Mouse (Mus musculus) CH12.LX (cell line): Measurements from ENCODE around the gene Lefty2. TPM values are rescaled to one million over a fixed set of nuclear protein-coding genes. Genes with fewer than 3 reads are reported as not detected.
"Not testable (repeated sequence)": the region's sequence is repeated elsewhere in the genome, so short reads cannot be mapped to it uniquely, and the experiment has no call there.

Experiments
- DNase-seq: peaks from one replicate; pipeline ENCODE4 v3.0.0-alpha.2; 2013; ENCODE audit errors: extremely low read depth
- H3K27ac ChIP-seq: 2 replicates; pipeline ENCODE4 v1.5.1; 2012; ENCODE audit warnings: low read depth, mild to moderate bottlenecking, control low read depth, moderate library complexity; ENCODE audit not compliant: insufficient read depth
- H3K27me3 ChIP-seq: replicated peaks from 2 replicates; pipeline ENCODE3; 2012; ENCODE audit warnings: inconsistent platforms
- H3K36me3 ChIP-seq, 2 experiments: replicated peaks in 1 of 2; 2 replicates each; pipeline versions ENCODE3 to v1.6.1; 2012; ENCODE audit warnings: inconsistent platforms in 1 of 2, low read length in 1 of 2, mild to moderate bottlenecking in 1 of 2, mixed read lengths in 1 of 2, moderate library complexity in 1 of 2; ENCODE audit not compliant: control insufficient read depth in 1 of 2, insufficient read depth in 1 of 2
- H3K4me1 ChIP-seq, 2 experiments: 2 replicates each; pipeline ENCODE4 v1.6.1; 2012; ENCODE audit warnings: inconsistent platforms in 1 of 2, moderate library complexity in 1 of 2; ENCODE audit not compliant: insufficient read depth in 2 of 2, control insufficient read depth in 1 of 2
- H3K4me2 ChIP-seq: 2 replicates; pipeline ENCODE4 v1.6.1; 2012; ENCODE audit warnings: low read depth, mild to moderate bottlenecking, control low read depth; ENCODE audit not compliant: poor library complexity, insufficient read depth, severe bottlenecking
- H3K4me3 ChIP-seq, 3 experiments: fragments of 150-350 bp in 1 of 3; sonication (generic) in 1 of 3; replicated peaks in 1 of 3; 2 replicates each; pipeline versions ENCODE3 to v1.5.1; 2011 to 2012; ENCODE audit warnings: low read depth in 2 of 3, low read length in 2 of 3, mild to moderate bottlenecking in 2 of 3, moderate library complexity in 2 of 3, control low read depth in 1 of 3, improper control_type of control experiment in 1 of 3, inconsistent platforms in 1 of 3, mixed read lengths in 1 of 3; ENCODE audit not compliant: poor library complexity in 1 of 3
- H3K79me2 ChIP-seq: replicated peaks from 2 replicates; pipeline ENCODE4 v1.6.1; 2012; ENCODE audit warnings: mild to moderate bottlenecking, moderate library complexity; ENCODE audit not compliant: control insufficient read depth, poor library complexity, insufficient read depth, severe bottlenecking; ENCODE audit errors: extremely low read depth
- H3K9ac ChIP-seq: 2 replicates; pipeline ENCODE4 v1.6.1; 2012; ENCODE audit warnings: low read depth, mild to moderate bottlenecking, control low read depth, moderate library complexity; ENCODE audit not compliant: insufficient read depth
- H3K9me3 ChIP-seq: replicated peaks from 2 replicates; pipeline ENCODE3; 2012; ENCODE audit warnings: low read length, inconsistent platforms, mixed read lengths
- CHD2 ChIP-seq: IDR thresholded peaks from 2 replicates; pipeline ENCODE4 v1.6.1; 2011; ENCODE audit warnings: low read length, improper control_type of control experiment
- CTCF ChIP-seq, 2 experiments: IDR thresholded peaks in 1 of 2; conservative IDR thresholded peaks in 1 of 2; 2 replicates each; pipeline ENCODE4 v1.5.1; 2011 to 2012; ENCODE audit warnings: low read depth in 2 of 2, low read length in 2 of 2, improper control_type of control experiment in 1 of 2, inconsistent platforms in 1 of 2, mild to moderate bottlenecking in 1 of 2, moderate library complexity in 1 of 2
- ETS1 ChIP-seq: conservative IDR thresholded peaks from 2 replicates; pipeline ENCODE4 v1.6.1; 2012; ENCODE audit warnings: low read depth, mild to moderate bottlenecking, inconsistent platforms, low read length, improper control_type of control experiment, moderate library complexity
- HCFC1 ChIP-seq: IDR thresholded peaks from 2 replicates; pipeline ENCODE4 v1.6.1; 2012; ENCODE audit warnings: low read depth, mild to moderate bottlenecking, inconsistent platforms, low read length, improper control_type of control experiment
- IRF4 ChIP-seq: IDR thresholded peaks from 2 replicates; pipeline ENCODE4 v1.6.1; 2014; ENCODE audit warnings: low read depth, mild to moderate bottlenecking, inconsistent platforms, low read length, improper control_type of control experiment
- JUN ChIP-seq: IDR thresholded peaks from 2 replicates; pipeline ENCODE4 v1.6.1; 2011; ENCODE audit warnings: low read depth, mild to moderate bottlenecking, low read length, improper control_type of control experiment, moderate library complexity; ENCODE audit not compliant: insufficient read depth
- MAX ChIP-seq: IDR thresholded peaks from 2 replicates; pipeline ENCODE4 v1.6.1; 2011; ENCODE audit warnings: low read length, improper control_type of control experiment
- MXI1 ChIP-seq: IDR thresholded peaks from 2 replicates; pipeline ENCODE4 v1.6.1; 2011; ENCODE audit warnings: mild to moderate bottlenecking, low read depth, low read length, improper control_type of control experiment
- NRF1 ChIP-seq: IDR thresholded peaks from 2 replicates; pipeline ENCODE4 v1.6.1; 2014; ENCODE audit warnings: low read depth, mild to moderate bottlenecking, inconsistent platforms, low read length, improper control_type of control experiment, moderate library complexity
- POLR2AphosphoS2 ChIP-seq: IDR thresholded peaks from 2 replicates; pipeline ENCODE4 v1.6.1; 2011; ENCODE audit warnings: low read depth, low read length, improper control_type of control experiment
- RAD21 ChIP-seq: IDR thresholded peaks from 2 replicates; pipeline ENCODE4 v1.6.1; 2011; ENCODE audit warnings: low read depth, mild to moderate bottlenecking, low read length, improper control_type of control experiment, moderate library complexity
- SMC3 ChIP-seq: IDR thresholded peaks from 2 replicates; pipeline ENCODE4 v1.6.1; 2011; ENCODE audit warnings: low read depth, low read length, improper control_type of control experiment
- TBP ChIP-seq: conservative IDR thresholded peaks from 2 replicates; pipeline ENCODE4 v1.6.1; 2011; ENCODE audit warnings: low read depth, low read length, improper control_type of control experiment
- TCF12 ChIP-seq: IDR thresholded peaks from 2 replicates; pipeline ENCODE4 v1.6.1; 2014; ENCODE audit warnings: low read depth, mild to moderate bottlenecking, inconsistent platforms, low read length, improper control_type of control experiment
- USF1 ChIP-seq: IDR thresholded peaks from 2 replicates; pipeline ENCODE4 v1.6.1; 2014; ENCODE audit warnings: low read depth, mild to moderate bottlenecking, inconsistent platforms, low read length, improper control_type of control experiment
- ZC3H11A ChIP-seq: IDR thresholded peaks from 2 replicates; pipeline ENCODE4 v1.6.1; 2012; ENCODE audit warnings: low read depth, mild to moderate bottlenecking, inconsistent platforms, low read length, improper control_type of control experiment
- ZKSCAN1 ChIP-seq: IDR thresholded peaks from 2 replicates; pipeline ENCODE4 v1.6.1; 2012; ENCODE audit warnings: low read depth, inconsistent platforms, low read length, improper control_type of control experiment, borderline replicate concordance
- ZMIZ1 ChIP-seq: IDR thresholded peaks from 2 replicates; pipeline ENCODE4 v1.6.1; 2012; ENCODE audit warnings: low read depth, mild to moderate bottlenecking, inconsistent platforms, low read length, improper control_type of control experiment
- ZNF384 ChIP-seq: IDR thresholded peaks from 2 replicates; pipeline ENCODE4 v1.6.1; 2012; ENCODE audit warnings: low read depth, low read length, improper control_type of control experiment, inconsistent platforms
- dilution Hi-C: fragments of 300-500 bp; cut with MboI; formaldehyde crosslinking; loops from 2 replicates; pipeline ENCODE4 v1.14.3; 2020; ENCODE audit warnings: low sequenced_read_pairs; ENCODE audit not compliant: extremely low pct_unique_long_range_greater_than_20kb, extremely low pct_ligation_motif_present
- in situ Hi-C: fragments of 300-500 bp; cut with MboI; formaldehyde crosslinking; loops from 3 replicates; pipeline ENCODE4 v1.14.3; 2019; ENCODE audit warnings: low sequenced_read_pairs, low pct_ligation_motif_present, low pct_unique_long_range_greater_than_20kb, mixed read lengths
- polyA plus RNA-seq: library from polyadenylated mRNA; unstranded; fragments of >175 nt; gene quantifications from 2 replicates; pipeline ENCODE4 v1.2.1, GENCODE M21; 2012; ENCODE audit warnings: low read depth; ENCODE audit not compliant: insufficient read length
- total RNA-seq, 2 experiments: library from RNA; depleted of rRNA; stranded (reverse); fragments of 300-350 nt in 1 of 2; fragments of >200 nt in 1 of 2; gene quantifications; 2 replicates each; pipeline ENCODE4 v1.2.3; 2012 to 2014

Lefty2 gene
- total and polyA plus RNA-seq, 3 experiments = not detected

DNA sequence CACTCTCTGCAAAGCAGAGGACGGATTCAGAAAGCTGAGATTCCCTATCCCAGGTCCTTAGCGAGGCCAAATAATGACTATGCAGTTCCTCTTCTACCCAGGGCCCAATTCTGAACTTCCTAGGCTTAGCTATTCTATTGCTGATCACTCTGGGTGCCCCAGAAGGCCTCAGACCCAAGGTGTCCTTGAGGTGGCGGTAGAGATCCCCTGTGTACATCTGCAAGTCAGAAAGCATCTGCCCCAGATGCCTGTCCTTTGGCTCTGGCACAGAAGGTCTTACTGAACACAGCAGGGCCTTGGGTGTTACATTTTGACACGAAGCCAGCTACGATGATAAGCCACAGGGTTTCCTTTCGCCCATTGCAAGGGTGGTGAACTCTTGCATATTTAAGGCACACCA lies 3.1 kb upstream of the Lefty2 start:
- Histone ChIP-seq H3K79me2 (no peaks in the 10 kb centered on the region), H3K36me3 (no peaks in the 10 kb centered on the region), H3K4me1 (peaks cover 17 to 65% of the 10 kb centered on the region in 2 experiments), H3K27me3 (no peaks in the 10 kb centered on the region), H3K9ac (no peak overlapping the region), H3K27ac (no peak overlapping the region), H3K4me3 (no peak overlapping the region), H3K9me3 (no peaks in the 10 kb centered on the region), H3K4me2 (no peak overlapping the region)
- dilution Hi-C loops (no loop called here), in situ Hi-C loops (no loop called here)
- DNase-seq = peak; percentile 81
- TF ChIP-seq ETS1 (no peak), ZMIZ1 (no peak), CHD2 (no peak), ZNF384 (no peak), MAX (0 out of 2 replicates have a peak, but pooled peaks have one; percentile 19), ZKSCAN1 (no peak), IRF4 (no peak), RAD21 (peak; percentile 39), POLR2AphosphoS2 (no peak), CTCF (conservative IDR thresholded peaks at IDR 0.05 in 1 of 2, IDR thresholded peaks at IDR 0.05 in 1 of 2; ENCODE audit: low read depth in 2 of 2, low read length in 2 of 2) (peak in 1 of 2 experiments; percentile 62; a peak in 2 of 4 replicates), MXI1 (no peak), USF1 (no peak), HCFC1 (no peak), JUN (no peak), NRF1 (no peak), TBP (no peak), SMC3 (peak; percentile 29), ZC3H11A (no peak), TCF12 (no peak)

DNA sequence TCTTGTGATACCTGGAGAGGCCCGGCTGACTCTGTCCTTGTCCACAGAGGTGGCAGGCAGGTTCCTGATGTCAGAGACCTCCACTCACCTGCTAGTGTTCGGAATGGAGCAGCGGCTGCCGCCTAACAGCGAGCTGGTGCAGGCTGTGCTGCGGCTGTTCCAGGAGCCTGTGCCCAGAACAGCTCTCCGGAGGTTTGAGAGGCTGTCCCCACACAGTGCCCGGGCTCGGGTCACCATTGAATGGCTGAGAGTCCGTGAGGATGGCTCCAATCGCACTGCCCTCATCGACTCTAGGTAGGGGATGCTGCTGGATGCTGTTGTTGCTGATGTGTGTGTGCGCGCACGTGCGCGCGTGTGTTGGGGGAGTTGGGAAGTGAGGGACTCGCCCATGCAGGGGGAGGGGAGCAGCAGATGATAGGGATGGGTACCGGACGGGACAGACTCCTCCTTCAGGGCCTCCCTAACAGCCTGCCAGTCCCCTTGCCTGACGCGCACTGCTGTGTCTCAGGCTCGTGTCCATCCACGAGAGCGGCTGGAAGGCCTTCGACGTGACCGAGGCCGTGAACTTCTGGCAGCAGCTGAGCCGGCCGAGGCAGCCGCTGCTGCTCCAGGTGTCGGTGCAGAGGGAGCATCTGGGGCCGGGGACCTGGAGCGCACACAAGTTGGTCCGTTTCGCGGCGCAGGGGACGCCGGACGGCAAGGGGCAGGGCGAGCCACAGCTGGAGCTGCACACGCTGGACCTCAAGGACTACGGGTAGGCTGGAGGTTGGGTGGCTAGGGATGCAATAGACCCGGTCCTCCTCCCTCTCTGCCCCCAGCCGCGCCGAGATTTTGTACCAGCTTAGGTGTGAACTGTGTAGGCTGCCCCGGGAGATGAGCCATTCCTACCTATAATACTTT lies 1.4 kb downstream of the Lefty2 start:
- in situ Hi-C loops, H3K4me2 ChIP-seq, dilution Hi-C loops, H3K79me2 ChIP-seq, H3K27me3 ChIP-seq, H3K9ac ChIP-seq, H3K9me3 ChIP-seq, H3K27ac ChIP-seq, H3K4me3 ChIP-seq, H3K36me3 ChIP-seq, DNase-seq: not testable (repeated sequence)
- peaks cover 2 to 28% of the 10 kb centered on the region in 2 experiments for H3K4me1 ChIP-seq
